Mouse (Mus musculus) hindbrain, embryonic 12.5 days (tissue): Measurements from ENCODE around the gene Tm4sf20. TPM values are rescaled to one million over a fixed set of nuclear protein-coding genes. Genes with fewer than 3 reads are reported as not detected.
A peak's percentile ranks its signal among the peaks of the same experiment; 100 is the strongest.

ENCODE experiments used
- ATAC-seq: fragments of 200-750 bp; cut with Nextera tagmentation; 2 replicates; pipeline ENCODE4 v1.8.0; 2017; ENCODE audit warnings: moderate TSS enrichment; ENCODE audit not compliant: low FRiP score
- H3K27ac ChIP-seq: fragments of 300-500 bp; sonication (generic); 2 replicates; pipeline ENCODE4 v1.5.1; 2016; ENCODE audit warnings: mild to moderate bottlenecking
- H3K27me3 ChIP-seq: fragments of 300-500 bp; sonication (generic); 2 replicates; pipeline ENCODE4 v1.6.1; 2016; ENCODE audit warnings: mild to moderate bottlenecking
- H3K36me3 ChIP-seq: fragments of 300-500 bp; sonication (generic); 2 replicates; pipeline ENCODE4 v1.6.1; 2016; ENCODE audit warnings: mild to moderate bottlenecking
- H3K4me1 ChIP-seq: fragments of 300-500 bp; sonication (generic); 2 replicates; pipeline ENCODE4 v1.6.1; 2016
- H3K4me2 ChIP-seq: fragments of 300-500 bp; sonication (generic); replicated peaks from 2 replicates; pipeline ENCODE4 v1.6.1; 2016; ENCODE audit warnings: mild to moderate bottlenecking
- H3K4me3 ChIP-seq: fragments of 300-500 bp; sonication (generic); 2 replicates; pipeline ENCODE4 v1.5.1; 2016; ENCODE audit warnings: mild to moderate bottlenecking
- H3K9ac ChIP-seq: fragments of 300-500 bp; sonication (generic); 2 replicates; pipeline ENCODE4 v1.6.1; 2016; ENCODE audit warnings: mild to moderate bottlenecking, moderate library complexity
- H3K9me3 ChIP-seq: fragments of 300-500 bp; sonication (generic); replicated peaks from 2 replicates; pipeline ENCODE4 v1.6.1; 2016; ENCODE audit warnings: mild to moderate bottlenecking
- WGBS: fragments of 180-500 bp; shearing (Covaris S2); methylation state at CpG from one replicate; pipeline ENCODE4 v1.1.7; 2016; 5-methylcytosine and 5-hydroxymethylcytosine counted together
- polyA plus RNA-seq: library from polyadenylated mRNA; unstranded; fragments of >200 nt; fragmentation: Nextera tagmentation; extraction: Ambion mirVana; gene quantifications from 2 replicates; pipeline ENCODE4 v1.2.1, GENCODE M21; 2016

Tm4sf20 gene
- 0.16 TPM in 1 of 2 replicates, not detected in the other for polyA plus RNA-seq

GRCm38 (mm10) chr1:82768269-82768668 lies at the start of gene Tm4sf20:
Gene Tm4sf20 (minus strand): TSS chr1:82768461.
- no peak for ATAC-seq
- Histone ChIP-seq H3K27me3 (no peaks in the 10 kb centered on the region), H3K27ac (no peak within 1 kb of the TSS), H3K4me1 (no peaks in the 10 kb centered on the region), H3K9me3 (no peaks in the 10 kb centered on the region), H3K9ac (no peak within 1 kb of the TSS), H3K4me2 (no peak within 1 kb of the TSS), H3K36me3 (0 out of 2 replicates have a peak, but pooled peaks cover 4% of the 10 kb centered on the region), H3K4me3 (no peak within 1 kb of the TSS)
- 75% methylated on average over 5 of the region's 5 CpGs for WGBS

DNA sequence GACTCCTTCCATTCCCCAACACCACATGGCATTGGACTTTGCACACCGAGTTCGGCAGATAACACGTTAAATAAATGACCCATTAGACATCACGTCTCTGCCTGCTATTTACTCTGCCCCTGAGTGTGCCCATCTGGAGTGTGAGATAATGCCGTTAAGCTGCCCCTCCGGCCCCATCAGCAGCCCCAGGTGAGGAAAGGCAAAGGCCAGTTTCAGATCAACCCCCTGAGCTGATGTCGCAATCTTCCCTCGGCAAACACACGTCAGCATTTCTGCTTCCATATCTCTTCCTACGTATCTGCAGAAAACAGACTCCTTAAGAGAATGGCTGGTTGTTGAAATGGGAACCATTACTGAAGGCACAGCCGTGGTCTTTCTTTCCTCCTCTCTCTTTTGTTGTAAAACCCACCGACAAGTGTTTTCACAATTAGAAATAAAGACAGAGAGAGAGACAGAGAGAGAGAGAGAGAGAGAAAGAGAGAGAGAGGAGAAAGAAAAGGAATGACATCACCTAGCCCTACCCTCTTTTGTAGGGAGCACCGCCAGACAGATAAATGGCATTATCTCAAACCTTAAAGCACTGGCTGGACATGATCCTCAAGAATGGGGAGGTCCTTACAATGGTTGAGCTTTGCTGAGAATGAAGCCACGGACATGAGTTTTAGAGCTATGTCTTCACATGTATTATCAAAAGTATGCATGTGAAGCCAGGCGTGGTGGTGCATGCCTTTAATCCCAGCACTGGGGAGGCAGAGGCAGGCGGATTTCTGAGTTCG lies 47.9 kb upstream of the Tm4sf20 start:
- peak overlapping the region; percentile 12; the same call in 1 of the 2 replicates for H3K27ac ChIP-seq

DNA sequence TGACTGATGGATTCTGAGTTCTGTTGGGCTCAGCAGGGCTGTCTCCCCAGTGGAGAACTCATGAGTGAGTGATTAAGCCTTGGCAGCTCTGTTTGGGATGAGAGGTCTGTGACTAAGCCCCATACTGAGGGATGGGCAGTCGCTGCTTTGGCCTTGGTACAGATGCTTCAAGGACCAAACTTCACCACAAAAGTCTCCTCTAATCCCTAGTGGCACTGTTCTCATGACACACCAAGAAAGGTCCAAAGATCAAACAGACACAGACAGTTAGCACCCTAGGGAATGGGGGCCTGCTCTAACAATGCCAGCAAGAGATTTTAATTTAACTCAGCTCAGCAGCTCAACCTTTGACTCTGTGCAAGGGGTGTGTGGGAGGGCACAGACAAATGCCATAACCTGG lies 43.5 kb upstream of the Tm4sf20 start:
- ATAC-seq, result no peak
- no peaks in the 10 kb centered on the region for H3K36me3 ChIP-seq
- H3K9me3 ChIP-seq, result no peaks in the 10 kb centered on the region
- H3K4me2 ChIP-seq, result no peak overlapping the region
- no peak overlapping the region for H3K4me3 ChIP-seq
- H3K9ac ChIP-seq, result no peak overlapping the region
- no peaks in the 10 kb centered on the region for H3K27me3 ChIP-seq
- H3K27ac ChIP-seq, result no peak overlapping the region
- WGBS, result 65% methylated on average over 1 of the region's 1 CpGs
- peaks cover 5% of the 10 kb centered on the region; the same call in 1 of the 2 replicates for H3K4me1 ChIP-seq

More for the DNA sequence above, 47.9 kb upstream of the Tm4sf20 start:
- 0 out of 2 replicates have a peak overlapping the region, but pooled peaks have one; percentile 8 for H3K4me2 ChIP-seq
- H3K9me3 ChIP-seq, result no peaks in the 10 kb centered on the region
- H3K9ac ChIP-seq, result no peak overlapping the region
- no peak overlapping the region for H3K4me3 ChIP-seq
- H3K36me3 ChIP-seq, result no peaks in the 10 kb centered on the region
- H3K4me1 ChIP-seq, result peaks cover 5% of the 10 kb centered on the region; the same call in 1 of the 2 replicates
- WGBS, result 62% methylated on average over 17 of the region's 17 CpGs
- ATAC-seq, result peak; percentile 49; the same call in 1 of the 2 replicates
- no peaks in the 10 kb centered on the region for H3K27me3 ChIP-seq

- WGBS, result 73% methylated on average over 3 of the region's 3 CpGs
- H3K9ac ChIP-seq, result no peak overlapping the region
- no peak overlapping the region for H3K4me2 ChIP-seq
- H3K27me3 ChIP-seq, result no peaks in the 10 kb centered on the region
- ATAC-seq, result no peak
- no peaks in the 10 kb centered on the region for H3K9me3 ChIP-seq
- no peak overlapping the region for H3K4me3 ChIP-seq
- no peaks in the 10 kb centered on the region for H3K36me3 ChIP-seq
- H3K4me1 ChIP-seq, result no peaks in the 10 kb centered on the region
- H3K27ac ChIP-seq, result no peak overlapping the region; the same call in 1 of the 2 replicates
Observed at GRCm38 (mm10) chr1:82808564-82808963, 40.3 kb upstream of the Tm4sf20 start.

- no peak overlapping the region for H3K4me3 ChIP-seq
- H3K27me3 ChIP-seq, result no peaks in the 10 kb centered on the region
- no peaks in the 10 kb centered on the region for H3K36me3 ChIP-seq
- ATAC-seq, result no peak
- no peak overlapping the region for H3K9ac ChIP-seq
- no peak overlapping the region for H3K27ac ChIP-seq
- WGBS, result 90% methylated on average over 7 of the region's 7 CpGs
- no peaks in the 10 kb centered on the region for H3K9me3 ChIP-seq
- no peak overlapping the region for H3K4me2 ChIP-seq
- H3K4me1 ChIP-seq, result no peaks in the 10 kb centered on the region
Observed at GRCm38 (mm10) chr1:82807206-82807605, 38.9 kb upstream of the Tm4sf20 start.

DNA sequence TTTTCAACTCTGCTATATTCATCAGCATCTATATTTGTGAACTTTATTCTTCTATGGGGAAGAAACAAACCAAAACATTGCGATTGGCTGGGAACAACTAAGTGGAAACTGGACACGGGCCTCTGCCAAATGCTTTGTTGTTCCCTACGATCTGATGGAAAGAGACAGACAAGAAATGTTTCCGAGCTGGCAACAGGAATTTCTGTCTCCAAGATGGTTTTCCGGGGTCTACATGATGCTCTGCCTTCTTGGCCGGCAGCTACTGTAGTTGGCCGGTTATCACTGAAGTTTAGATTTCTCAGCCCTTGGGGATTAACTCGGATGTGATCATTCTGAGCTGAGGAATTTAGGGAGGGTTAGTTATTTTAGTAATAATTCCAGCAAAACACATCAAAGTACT lies 38.1 kb upstream of the Tm4sf20 start:
- no peak overlapping the region for H3K27ac ChIP-seq
- H3K9me3 ChIP-seq, result no peaks in the 10 kb centered on the region
- H3K4me2 ChIP-seq, result no peak overlapping the region
- H3K9ac ChIP-seq, result no peak overlapping the region
- no peak overlapping the region for H3K4me3 ChIP-seq
- H3K27me3 ChIP-seq, result no peaks in the 10 kb centered on the region
- no peaks in the 10 kb centered on the region for H3K36me3 ChIP-seq
- WGBS, result 88% methylated on average over 8 of the region's 8 CpGs
- no peak for ATAC-seq
- no peaks in the 10 kb centered on the region for H3K4me1 ChIP-seq

DNA sequence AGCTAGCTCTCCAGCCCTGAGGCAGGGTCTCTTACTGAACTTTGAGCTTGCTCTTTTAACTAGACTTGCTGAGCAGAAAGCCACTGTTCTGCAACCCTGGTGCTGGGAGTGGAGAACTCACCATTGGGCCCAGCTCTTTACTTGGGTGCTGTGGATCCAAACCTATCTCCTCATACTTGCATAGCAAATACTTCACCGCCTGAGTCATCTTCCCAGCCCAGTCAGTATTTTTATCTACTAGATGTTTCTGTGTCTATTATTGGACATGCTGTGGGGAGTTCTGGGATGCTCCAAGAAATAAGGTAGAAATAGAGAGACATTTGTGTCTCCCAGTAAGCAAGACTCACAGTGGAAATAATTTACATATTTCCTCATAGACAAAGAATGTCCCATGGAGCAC lies 35.8 kb upstream of the Tm4sf20 start:
- H3K4me2 ChIP-seq, result no peak overlapping the region
- 96% methylated on average over 1 of the region's 1 CpGs for WGBS
- ATAC-seq, result no peak
- H3K4me3 ChIP-seq, result no peak overlapping the region
- H3K9ac ChIP-seq, result no peak overlapping the region
- no peaks in the 10 kb centered on the region for H3K9me3 ChIP-seq
- H3K4me1 ChIP-seq, result no peaks in the 10 kb centered on the region
- H3K36me3 ChIP-seq, result no peaks in the 10 kb centered on the region
- no peak overlapping the region for H3K27ac ChIP-seq
- H3K27me3 ChIP-seq, result no peaks in the 10 kb centered on the region

GRCm38 (mm10) chr1:82803608-82804007 lies 35.3 kb upstream of the Tm4sf20 start:
- Histone ChIP-seq H3K27me3 (no peaks in the 10 kb centered on the region), H3K36me3 (no peaks in the 10 kb centered on the region), H3K4me2 (no peak overlapping the region), H3K9ac (no peak overlapping the region), H3K27ac (no peak overlapping the region), H3K4me1 (no peaks in the 10 kb centered on the region), H3K9me3 (no peaks in the 10 kb centered on the region), H3K4me3 (no peak overlapping the region)
- 78% methylated on average over 7 of the region's 7 CpGs for WGBS
- no peak for ATAC-seq

DNA sequence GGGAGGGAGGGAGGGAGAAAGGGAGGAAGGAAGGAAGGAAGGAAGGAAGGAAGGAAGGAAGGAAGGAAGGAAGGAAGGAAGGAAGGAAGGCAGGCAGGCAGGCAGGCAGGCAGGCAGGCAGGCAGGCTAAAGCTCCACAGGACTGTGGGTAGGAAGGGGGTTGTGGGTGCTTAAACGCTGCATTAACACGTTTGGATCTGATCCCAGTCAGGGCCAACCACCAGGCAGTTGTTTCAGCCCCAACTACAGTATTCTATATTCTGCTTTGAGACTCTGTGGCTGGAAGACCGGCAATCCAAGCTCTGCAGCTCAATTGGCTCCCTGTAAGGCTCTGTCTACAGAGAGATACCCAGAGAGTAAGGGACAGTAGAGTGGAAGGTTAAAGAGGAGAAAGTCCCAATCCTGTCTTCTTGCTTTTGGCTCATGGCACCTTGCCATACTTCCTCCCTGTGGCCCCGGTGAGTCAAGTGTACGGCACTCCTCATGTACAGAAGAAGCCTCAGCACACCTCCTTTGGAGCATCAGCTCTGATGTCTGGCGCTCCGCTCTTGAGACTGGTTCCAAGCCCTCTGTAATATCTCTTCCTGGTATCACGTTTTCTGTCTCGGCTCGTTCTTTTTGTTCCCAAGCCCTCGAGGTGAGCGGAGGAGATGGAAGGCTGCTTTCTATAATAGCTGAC lies 33.0 kb upstream of the Tm4sf20 start:
- H3K4me2 ChIP-seq, result no peak overlapping the region
- no peaks in the 10 kb centered on the region for H3K36me3 ChIP-seq
- H3K4me3 ChIP-seq, result no peak overlapping the region
- H3K27ac ChIP-seq, result no peak overlapping the region
- no peak for ATAC-seq
- no peaks in the 10 kb centered on the region for H3K4me1 ChIP-seq
- 89% methylated on average over 12 of the region's 12 CpGs for WGBS
- H3K9ac ChIP-seq, result no peak overlapping the region
- H3K27me3 ChIP-seq, result no peaks in the 10 kb centered on the region
- no peaks in the 10 kb centered on the region for H3K9me3 ChIP-seq

DNA sequence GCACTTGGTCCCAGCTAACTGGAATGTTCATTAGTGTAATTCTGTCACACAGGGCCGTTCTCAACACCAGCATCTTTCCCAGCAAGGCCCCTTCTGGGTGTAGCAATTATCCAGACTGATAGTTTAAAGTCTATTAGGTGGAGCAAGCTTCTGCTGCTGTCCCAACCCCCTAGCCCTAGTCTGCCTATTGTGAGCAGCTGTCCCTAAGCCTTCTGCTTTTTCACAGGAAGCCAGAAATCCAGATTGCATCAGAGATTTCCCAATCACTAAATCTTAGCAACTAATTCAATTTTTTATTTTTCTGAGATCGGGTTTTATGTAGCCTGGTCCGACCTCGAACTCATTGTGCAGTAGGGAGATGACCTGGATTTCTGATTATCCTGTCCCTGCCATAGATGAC lies 30.7 kb upstream of the Tm4sf20 start:
- H3K4me1 ChIP-seq, result no peaks in the 10 kb centered on the region

DNA sequence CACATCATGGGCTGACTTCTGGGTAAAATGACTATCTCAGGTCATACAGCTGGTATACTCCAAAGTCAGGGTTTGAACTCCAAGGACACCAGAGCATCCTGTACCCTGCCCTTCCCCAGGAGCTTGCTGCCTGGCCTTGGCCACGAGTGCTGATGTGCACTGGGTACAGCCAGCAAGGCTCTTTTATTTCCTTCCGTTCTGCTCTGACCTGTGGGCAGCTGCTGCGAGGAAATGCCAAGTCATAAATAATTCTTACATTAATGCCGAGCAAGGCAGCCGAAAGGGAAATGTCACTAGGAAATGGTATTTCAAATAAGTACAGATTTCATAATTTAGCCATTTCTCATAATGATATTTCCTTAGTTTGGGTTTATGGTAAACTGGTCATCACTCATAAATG lies 30.0 kb upstream of the Tm4sf20 start:
- Histone ChIP-seq H3K4me2 (no peak overlapping the region), H3K4me3 (no peak overlapping the region), H3K27ac (no peak overlapping the region), H3K9ac (no peak overlapping the region), H3K9me3 (no peaks in the 10 kb centered on the region), H3K4me1 (no peaks in the 10 kb centered on the region), H3K36me3 (no peaks in the 10 kb centered on the region), H3K27me3 (no peaks in the 10 kb centered on the region)
- WGBS, result 70% methylated on average over 5 of the region's 5 CpGs
- no peak for ATAC-seq

More for the DNA sequence above, 30.7 kb upstream of the Tm4sf20 start:
- H3K27ac ChIP-seq, result no peak overlapping the region
- H3K36me3 ChIP-seq, result no peaks in the 10 kb centered on the region
- no peaks in the 10 kb centered on the region for H3K9me3 ChIP-seq
- H3K4me2 ChIP-seq, result no peak overlapping the region
- 84% methylated on average over 4 of the region's 4 CpGs for WGBS
- no peak overlapping the region for H3K9ac ChIP-seq
- no peak for ATAC-seq
- no peaks in the 10 kb centered on the region for H3K27me3 ChIP-seq
- no peak overlapping the region for H3K4me3 ChIP-seq

DNA sequence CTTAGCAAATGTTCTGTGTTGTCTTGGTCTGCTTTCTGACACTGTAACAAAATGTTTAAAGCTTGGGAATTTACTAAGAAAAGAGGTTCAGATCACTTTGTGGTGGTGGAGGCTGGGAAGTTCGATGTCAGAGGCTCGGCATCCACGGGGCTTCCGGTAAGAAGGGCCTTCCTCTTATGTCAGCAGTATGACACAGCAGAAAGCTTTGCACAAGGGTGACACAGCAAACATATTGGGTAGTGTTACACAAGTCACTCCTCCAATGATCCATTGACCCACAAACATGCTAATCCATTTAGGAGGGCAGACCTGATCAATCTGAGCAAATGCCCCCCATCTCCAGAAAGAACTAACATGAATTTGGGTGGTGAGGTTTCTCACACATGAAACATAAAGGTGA lies 28.8 kb upstream of the Tm4sf20 start:
- no peak overlapping the region for H3K4me2 ChIP-seq
- WGBS, result 92% methylated on average over 4 of the region's 4 CpGs
- no peaks in the 10 kb centered on the region for H3K9me3 ChIP-seq
- H3K27me3 ChIP-seq, result no peaks in the 10 kb centered on the region
- no peaks in the 10 kb centered on the region for H3K36me3 ChIP-seq
- no peak overlapping the region for H3K4me3 ChIP-seq
- no peak overlapping the region for H3K27ac ChIP-seq
- H3K9ac ChIP-seq, result no peak overlapping the region
- H3K4me1 ChIP-seq, result no peaks in the 10 kb centered on the region
- no peak for ATAC-seq
